Mouse (Mus musculus) CD4-positive helper T cell, adult 2 months (primary cell): Measurements from ENCODE around the gene Hps3.

ENCODE experiments used
- DNase-seq: peaks from one replicate; pipeline ENCODE4 v3.0.0-alpha.2; 2012; ENCODE audit warnings: low read depth, missing footprints, low spot score

Gene Hps3

GRCm38 (mm10) chr3:20007275-20007674 is 27.8 kb downstream of the Hps3 start:
- DNase-seq = no peak

GRCm38 (mm10) chr3:20005611-20006010 is 29.5 kb downstream of the Hps3 start:
- no peak for DNase-seq

- DNase-seq = no peak
Observed at GRCm38 (mm10) chr3:20004422-20004821, 30.7 kb downstream of the Hps3 start.

GRCm38 (mm10) chr3:20002786-20003185 is 32.3 kb downstream of the Hps3 start:
- peak; percentile 27 for DNase-seq

GRCm38 (mm10) chr3:20000806-20001205 is 34.3 kb downstream of the Hps3 start:
- DNase-seq = no peak

GRCm38 (mm10) chr3:19999551-19999950 is 35.6 kb downstream of the Hps3 start:
- DNase-seq = no peak

- DNase-seq = no peak
Observed at GRCm38 (mm10) chr3:19992388-19992787, 42.7 kb downstream of the Hps3 start.

GRCm38 (mm10) chr3:19990031-19990430 is 45.1 kb downstream of the Hps3 start:
- no peak for DNase-seq

GRCm38 (mm10) chr3:19986123-19986522 is 49.0 kb downstream of the Hps3 start:
- no peak for DNase-seq

- DNase-seq = no peak
Observed at GRCm38 (mm10) chr3:19982846-19983245, 52.3 kb downstream of the Hps3 start.

GRCm38 (mm10) chr3:19981156-19981555 is 54.0 kb downstream of the Hps3 start:
- no peak for DNase-seq

- no peak for DNase-seq
Observed at GRCm38 (mm10) chr3:19978474-19978873, 56.6 kb downstream of the Hps3 start.

- DNase-seq = no peak
Observed at GRCm38 (mm10) chr3:19966072-19966471, 69.0 kb downstream of the Hps3 start.

- no peak for DNase-seq
Observed at GRCm38 (mm10) chr3:19965239-19965638, 69.9 kb downstream of the Hps3 start.

- no peak for DNase-seq
Observed at GRCm38 (mm10) chr3:19964625-19965188, 70.4 kb downstream of the Hps3 start.

- no peak for DNase-seq
Observed at GRCm38 (mm10) chr3:19962769-19963513, 72.2 kb downstream of the Hps3 start.

- no peak for DNase-seq
Observed at GRCm38 (mm10) chr3:19961341-19961740, 73.8 kb downstream of the Hps3 start.

GRCm38 (mm10) chr3:19960570-19961114 is 74.5 kb downstream of the Hps3 start:
- DNase-seq = no peak

GRCm38 (mm10) chr3:19958983-19959382 is 76.1 kb downstream of the Hps3 start:
- no peak for DNase-seq

- no peak for DNase-seq
Observed at GRCm38 (mm10) chr3:19958031-19958430, 77.1 kb downstream of the Hps3 start.

GRCm38 (mm10) chr3:19956885-19957284 is 78.2 kb downstream of the Hps3 start, which contains the start of gene Cp:
Gene Cp, plus strand, starts transcription at chr3:19957054.
- no peak for DNase-seq

GRCm38 (mm10) chr3:19953865-19954264 is 81.2 kb downstream of the Hps3 start:
- DNase-seq = no peak

- DNase-seq = no peak
Observed at GRCm38 (mm10) chr3:19953425-19953824, 81.7 kb downstream of the Hps3 start.
